Mouse (Mus musculus) right cerebral cortex, postnatal 25 days (tissue): ENCODE data around the gene Pitx2.

Source experiments
- DNase-seq: peaks from one replicate; pipeline ENCODE4 v3.0.0; 2022

The Pitx2 gene

DNA sequence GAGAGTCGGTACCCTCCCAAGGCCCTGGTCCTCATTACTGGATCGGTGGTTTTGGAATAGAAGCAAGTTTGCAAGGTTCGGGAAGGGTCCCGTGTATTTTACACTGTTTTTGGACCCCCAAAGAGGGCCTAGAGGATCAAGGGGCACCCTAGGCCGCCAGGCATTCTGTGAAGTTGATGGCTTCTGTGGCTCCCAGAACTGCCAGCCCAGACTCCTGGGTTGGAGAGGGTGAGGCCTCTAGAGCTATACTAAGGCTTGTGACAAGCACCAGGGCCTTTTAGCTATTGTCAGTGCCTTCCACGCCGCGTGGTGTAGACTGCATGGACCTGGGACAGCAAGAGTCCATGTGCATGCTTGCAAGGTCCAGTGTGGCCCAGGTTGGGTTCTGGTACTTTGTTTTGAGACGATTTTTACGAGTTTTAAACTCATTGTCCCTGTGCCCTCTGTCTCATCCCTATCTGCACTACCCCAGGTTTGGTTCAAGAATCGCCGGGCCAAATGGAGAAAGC, 18.2 kb downstream of the Pitx2 start:
- no peak for DNase-seq

DNA sequence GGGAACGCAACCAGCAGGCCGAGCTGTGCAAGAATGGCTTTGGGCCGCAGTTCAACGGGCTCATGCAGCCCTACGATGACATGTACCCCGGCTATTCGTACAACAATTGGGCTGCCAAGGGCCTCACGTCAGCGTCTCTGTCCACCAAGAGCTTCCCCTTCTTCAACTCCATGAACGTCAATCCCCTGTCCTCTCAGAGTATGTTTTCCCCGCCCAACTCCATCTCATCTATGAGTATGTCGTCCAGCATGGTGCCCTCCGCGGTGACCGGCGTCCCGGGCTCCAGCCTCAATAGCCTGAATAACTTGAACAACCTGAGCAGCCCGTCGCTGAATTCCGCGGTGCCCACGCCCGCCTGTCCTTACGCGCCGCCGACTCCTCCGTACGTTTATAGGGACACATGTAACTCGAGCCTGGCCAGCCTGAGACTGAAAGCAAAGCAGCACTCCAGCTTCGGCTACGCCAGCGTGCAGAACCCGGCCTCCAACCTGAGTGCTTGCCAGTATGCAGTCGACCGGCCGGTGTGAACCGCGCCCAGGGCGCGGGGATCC, 18.8 kb downstream of the Pitx2 start:
- no peak for DNase-seq

DNA sequence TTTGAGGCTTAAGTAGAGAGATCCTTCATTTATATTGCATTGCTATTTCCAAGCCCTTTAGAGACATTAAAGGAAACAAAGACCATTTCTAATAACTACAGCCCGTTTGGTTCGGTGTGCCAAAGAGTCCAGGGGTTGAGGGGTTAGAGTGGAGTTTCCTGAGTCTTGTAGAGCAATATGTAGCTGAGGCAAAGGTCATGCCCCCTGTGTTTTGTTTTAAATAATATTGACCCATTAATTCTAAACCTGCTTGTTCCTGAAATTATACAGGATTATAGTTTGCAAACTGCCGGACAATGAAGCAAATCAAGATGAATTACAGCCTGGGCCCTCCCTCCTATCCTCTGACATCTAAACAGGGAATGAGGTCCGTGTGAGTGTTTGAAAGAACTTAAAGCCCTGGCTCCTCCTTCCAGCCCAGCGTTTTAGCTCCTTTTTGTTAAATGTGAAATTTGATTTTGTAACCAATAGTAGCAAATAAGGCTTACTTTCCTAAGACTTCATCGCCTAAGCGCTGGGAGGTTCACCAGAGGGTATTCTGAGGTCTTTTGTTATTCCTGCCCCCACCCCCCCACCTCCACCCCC, 20.5 kb downstream of the Pitx2 start:
- DNase-seq, result no peak

DNA sequence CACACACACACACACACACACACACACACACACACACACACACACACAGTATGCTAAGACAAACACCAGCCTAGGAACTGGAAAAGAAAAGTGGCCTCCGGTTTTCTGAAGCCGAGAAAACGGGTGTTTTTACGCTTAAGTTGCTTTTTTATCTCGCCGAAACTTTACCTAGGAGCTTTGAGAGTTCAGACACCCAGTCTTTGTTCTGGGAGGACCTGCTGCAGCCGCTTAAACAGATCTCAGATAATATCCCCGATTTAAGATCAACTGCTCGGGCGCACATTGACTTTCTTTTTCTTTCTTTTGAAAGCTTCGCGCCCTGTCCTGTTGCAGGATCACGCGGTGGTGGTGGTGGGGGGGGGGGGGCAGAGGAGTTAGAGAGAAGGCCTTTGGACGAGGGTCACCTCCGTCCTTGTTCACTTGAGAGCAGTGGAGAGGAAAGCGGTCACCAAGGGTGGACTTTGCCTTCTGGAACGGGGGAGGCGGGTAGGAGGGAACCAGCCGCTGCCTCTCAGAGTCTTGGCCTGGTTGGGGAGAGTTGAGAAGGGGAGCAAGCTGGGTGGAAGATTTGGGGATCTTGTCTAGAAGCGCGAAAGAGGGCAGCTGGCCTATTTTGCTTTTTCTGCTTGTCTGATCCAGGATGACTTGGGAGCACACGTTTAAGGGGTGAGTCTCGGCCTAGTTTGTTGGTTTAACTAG, 21.2 kb downstream of the Pitx2 start:
- DNase-seq, result no peak

DNA sequence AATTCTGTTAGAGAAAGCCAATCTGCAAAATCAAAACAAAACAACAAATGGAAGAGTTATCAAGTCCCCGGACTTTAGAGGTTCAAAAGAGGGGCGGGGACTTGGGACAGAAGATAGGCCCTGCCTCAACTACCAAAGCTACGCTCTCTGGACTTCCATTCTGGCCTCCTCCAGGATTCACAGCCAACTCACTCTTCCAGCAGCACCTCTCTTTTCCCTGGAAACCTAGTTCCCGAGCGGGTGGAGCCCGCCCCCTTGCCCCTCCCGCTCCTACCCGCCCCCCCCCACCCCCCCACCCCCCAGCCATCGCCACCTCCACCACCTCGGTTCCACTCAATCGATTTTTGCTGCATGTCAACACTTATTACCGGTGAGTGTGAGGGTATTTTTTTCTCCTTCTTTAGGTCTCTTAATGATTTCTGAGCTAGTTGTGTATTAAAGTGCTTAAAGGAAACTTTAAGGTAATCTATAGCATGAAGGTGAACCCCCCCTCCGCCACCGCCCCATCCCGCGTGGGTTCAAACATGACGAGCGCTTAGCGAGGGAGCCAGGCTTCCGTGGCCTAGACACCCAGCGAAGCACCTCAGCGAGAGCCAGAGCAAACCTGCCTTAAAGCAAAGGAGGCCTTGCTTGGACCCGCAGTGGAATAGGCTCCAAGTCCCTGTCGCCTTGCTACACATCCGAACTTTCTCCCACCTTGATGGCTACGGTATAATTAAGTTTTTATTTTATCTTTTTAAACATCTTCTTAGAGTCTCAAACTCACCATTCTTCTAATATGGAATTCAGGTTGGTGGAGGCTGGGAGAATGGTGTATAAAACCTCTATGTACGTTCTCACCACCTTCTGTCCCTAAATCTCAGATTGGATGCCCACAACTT, 21.9 kb downstream of the Pitx2 start:
- no peak for DNase-seq

DNA sequence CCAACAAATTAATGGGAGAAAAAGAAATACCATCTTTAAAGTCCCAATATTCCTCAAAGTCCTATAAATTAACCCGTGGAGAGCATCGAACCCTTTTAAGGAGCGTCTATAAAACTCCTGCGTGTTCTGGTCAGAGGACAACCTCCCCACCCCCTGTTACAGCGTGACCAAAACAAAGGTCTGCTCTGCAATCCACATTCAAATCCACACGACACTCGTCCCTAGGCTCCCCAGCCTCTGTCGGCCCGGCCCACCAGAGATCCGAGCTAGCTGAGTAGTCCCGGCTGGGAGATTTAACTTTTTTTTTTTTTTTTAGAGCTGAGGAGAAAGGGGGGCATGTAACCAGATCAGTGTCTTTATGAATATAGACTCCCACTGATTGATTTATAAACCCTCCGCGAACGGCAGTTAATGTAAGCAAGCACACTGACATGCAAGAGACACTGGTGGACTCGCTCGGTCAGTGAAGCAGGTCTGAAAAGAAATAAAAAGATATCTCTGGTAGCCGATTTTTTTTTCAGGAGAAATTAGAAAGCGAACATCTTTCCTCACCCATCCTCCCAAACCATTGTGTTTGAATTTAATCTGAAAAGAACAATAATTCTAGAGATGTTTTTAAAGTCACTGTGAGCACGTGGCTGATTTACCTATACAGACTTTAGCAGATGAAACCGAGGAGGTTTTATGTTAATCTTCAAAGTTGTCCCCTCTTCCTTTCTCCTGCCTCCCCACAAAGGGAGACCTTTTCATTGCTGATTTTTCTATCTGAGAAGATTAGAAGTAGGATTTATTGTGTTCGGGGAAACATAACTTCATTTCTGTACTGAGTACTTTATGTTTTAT, 23.0 kb downstream of the Pitx2 start:
- DNase-seq, result no peak

DNA sequence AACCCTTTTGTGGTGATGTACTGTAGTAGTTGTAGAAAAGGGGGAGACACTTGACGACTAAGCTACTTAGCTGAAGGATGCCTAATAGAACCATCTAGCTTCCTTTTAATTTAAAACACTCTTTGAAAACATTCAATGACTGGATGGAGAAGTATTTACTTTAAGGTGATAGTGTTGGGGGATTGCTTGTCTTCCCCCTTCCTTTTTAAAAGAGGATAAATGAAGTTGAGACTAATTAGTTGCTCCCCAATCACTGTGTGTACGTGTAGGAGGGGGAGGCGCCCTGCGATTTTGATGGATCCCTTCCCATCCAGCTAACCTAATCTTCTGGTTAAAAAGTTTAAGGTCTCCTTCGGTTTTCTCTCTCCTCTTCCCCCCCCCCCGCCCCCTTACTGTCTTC, 23.7 kb downstream of the Pitx2 start:
- no peak for DNase-seq

DNA sequence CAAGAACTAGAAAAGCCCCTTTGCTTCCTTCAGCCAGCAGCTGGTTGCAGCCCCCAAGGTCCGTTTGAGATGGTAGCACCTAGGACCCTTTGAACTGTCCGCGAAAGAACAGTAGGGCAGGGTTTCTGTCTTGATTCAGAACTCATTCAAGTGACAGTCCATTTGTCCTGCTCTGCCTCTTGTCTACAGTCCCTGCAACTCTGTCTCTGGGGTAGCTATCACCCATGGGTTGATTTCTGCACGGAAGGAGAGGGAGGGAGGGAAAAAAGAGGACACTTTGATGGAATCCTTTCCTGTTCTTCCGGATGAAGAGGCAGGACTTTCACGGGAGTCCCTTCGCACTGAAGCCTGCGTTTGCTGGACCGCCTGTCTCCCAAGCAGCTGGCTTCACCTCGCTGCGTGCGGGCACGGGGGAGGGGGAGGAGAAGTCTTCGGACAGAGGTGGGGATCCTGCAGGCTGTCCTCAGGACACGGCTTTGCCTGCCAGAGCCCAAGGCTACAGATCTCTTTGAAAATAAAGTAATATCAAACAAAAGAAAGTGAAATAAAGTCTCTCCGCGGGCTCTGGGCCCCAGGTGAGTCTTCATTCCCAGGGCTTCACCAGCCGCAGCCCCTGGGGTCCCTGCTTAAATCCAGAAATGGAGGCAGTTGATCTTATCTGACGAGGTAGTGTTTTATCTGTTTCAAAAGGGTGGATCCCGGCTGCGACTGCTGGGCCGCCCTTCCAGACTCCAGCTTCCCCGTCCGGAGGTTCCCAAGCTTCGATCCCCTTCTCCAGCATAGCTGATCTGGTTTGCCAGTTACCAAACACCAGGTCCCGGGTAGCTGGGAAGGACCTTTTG, 24.5 kb downstream of the Pitx2 start:
- DNase-seq, result no peak

DNA sequence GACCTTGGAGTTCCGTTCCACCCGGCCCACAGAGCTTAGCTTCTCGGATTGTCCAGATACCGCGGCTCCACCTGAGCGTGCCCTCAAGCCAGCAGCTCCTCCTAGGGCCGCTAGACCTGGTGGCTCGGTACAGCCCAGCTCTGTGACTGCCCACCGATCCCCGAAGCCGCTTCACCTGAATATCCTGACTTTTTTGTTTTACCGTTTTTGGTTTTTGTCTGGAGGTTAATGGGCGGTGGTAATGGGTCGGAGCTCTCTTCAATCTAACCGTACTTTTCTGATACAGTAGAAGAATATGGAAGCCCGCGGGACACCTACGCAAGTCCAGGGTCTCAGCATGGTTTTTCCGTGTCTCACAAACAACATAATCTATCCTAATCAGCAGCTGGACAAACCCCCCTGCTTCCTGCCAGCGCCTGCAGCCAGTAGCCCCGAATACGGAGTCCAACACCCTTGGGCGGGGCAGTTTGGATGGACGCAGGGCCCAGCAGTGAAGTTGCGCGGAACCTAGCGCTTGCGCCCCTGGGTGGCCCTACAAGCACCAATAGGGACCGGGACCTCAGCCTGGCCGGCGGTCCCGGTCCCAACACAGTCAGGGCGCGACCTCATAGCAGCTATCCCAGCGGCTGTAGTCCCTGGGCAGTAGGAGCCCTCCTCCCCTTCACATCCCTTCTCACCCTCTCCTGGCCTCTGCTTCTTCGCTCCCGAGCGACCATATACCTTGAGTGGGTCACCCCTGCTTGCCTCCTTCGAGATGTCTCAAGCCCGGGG, 25.3 kb downstream of the Pitx2 start:
- DNase-seq, result no peak

DNA sequence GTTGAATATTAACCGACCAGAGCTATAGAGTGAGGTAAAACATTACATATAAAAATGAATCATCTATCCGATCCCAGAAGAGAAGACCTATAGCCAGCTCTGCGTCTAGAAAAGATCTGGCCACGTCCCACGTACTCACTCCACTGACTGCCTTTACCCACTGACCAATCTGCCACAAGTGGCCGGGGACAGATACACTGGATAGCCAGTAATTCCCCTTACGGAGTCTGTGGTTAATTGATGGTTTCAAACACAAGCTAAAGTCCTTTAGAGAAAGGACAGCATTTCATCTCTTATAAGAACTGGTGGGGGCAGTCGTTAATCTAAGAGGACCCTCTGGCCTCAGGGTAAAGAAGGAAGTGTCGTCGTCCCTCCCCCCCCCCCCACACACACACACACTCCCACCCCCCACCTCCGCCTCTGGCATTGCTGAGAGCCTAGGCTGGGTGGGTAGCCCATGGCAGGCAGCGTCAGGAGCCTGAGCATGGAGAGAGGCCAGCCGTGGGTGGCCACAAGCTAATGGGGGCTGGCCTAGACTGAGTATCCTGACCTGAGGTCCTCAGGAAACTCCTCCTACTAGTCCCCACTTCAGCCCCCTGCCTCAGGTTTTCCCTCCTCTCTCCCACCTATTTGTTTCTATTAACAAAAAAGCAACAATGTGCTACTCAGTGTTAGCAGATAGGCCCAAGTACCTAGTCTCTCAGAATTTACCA, 26.1 kb downstream of the Pitx2 start:
- no peak for DNase-seq

DNA sequence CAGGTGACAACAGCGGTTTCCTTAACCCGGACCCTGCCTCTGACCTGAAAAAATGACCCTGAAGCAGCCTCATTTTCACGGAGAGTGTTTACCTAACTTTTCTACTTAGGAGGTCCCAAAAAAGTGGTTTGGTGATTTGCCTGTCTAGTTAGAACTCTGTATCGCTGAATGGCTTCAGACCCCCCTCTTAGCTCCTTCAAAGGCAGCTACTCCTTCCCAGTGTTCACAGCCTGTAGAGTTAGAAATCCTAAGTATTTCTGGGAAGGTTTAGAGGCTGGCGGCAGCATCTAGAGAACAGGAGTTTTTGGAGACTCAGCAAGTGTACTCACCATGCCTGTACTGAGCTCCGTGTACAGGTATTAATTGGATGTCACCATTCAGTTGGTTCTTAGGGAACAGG, 27.0 kb downstream of the Pitx2 start:
- DNase-seq, result no peak

DNA sequence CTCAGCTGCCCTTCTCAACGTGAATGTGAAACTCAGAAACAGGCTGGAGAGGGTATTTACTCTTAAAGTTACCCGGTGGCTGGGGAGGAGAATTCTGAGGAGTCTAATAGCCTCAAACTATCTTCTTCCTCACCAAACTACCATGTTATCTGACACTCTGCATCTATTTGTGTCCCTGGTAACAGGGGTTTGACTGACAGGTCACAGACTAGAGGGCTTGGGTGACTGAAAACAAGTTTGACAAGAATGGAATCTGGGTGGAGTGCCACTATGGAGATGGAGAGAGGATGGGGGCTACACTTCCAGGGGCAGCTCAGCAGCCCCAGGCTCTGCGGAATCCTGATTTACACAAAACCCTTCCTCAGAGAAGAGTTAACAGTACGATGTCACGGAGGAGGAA, 27.7 kb downstream of the Pitx2 start:
- DNase-seq, result no peak

DNA sequence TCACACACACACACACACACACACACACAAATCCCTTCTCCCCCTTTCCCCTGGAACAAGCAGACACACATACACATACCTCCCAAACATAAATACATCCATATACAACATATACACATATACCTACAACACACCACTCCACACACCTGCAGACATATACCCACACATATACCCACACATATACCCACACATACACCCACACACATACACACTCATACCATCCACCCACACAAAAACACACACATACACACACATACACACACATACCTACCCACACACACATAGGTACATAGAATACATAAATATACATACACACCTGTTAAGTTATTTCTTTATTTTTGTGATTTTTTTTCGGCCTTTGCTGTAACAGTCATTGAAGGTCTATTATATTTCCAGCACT, 38.3 kb downstream of the Pitx2 start:
- DNase-seq, result no peak

DNA sequence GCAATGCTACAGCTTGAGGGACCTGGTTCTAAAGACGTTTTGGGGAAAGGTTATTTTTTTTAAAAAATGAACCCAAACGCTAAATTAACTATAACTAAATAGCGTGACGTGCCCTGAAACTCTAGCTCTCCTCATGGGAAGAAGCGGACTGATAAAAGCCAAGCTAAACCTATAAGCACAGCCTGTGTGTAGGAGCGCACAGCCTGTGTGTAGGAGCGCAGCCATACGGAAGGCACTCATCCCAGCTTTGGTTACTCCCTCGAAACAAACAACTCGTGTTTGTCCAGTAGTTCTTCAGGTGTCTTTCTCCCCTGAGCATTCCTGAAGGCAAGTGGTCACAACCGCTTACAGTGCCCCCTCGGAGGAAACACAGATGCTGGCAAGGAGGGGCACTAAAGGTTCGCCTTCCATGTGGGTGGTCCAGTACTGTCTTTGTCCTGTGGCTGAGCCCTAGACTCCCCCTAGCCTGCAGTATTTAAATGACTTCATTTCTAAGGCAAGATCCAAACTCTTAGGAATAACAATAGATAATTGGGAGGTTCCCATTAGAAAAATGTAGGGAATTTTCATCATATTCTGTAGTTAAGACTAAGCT, 39.1 kb downstream of the Pitx2 start:
- no peak for DNase-seq

DNA sequence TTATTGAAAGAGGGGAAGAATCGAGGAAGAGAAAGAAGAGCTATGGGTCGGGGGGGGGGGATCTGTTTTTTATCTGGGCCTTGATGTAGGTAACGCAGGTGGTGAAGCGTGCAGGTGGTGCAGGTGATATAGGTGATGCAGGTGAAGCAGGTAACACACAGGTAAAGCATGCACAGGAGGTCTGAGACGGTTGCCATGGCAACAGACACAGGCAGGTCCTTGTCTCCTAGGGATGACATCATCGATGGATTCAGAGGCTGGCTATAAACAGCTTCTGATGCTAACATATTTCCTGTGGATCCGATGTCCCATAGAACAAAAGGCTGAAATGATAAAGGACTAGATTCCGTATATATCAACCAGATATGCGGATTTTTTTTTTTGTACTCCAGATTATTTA, 51.3 kb downstream of the Pitx2 start:
- no peak for DNase-seq

DNA sequence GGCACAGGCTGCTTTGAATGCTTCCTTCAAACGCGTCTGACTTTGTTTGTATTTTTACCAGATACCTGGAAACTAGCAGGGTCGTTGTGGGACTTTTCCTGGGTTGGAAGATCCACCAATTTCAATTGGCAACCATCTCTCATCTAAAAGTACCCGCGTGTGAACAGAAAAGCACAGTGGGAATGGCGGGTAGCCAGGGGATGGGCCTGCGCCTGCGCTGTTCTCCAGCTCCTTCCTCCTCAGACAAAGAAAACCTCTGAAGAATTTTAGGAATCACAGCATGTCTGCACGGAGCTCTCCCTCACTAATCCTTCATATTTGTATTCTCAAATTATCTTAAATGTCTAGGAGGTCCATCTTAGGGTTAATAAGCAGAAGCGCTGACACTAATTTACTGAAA, 54.6 kb downstream of the Pitx2 start:
- DNase-seq, result peak; percentile 15

DNA sequence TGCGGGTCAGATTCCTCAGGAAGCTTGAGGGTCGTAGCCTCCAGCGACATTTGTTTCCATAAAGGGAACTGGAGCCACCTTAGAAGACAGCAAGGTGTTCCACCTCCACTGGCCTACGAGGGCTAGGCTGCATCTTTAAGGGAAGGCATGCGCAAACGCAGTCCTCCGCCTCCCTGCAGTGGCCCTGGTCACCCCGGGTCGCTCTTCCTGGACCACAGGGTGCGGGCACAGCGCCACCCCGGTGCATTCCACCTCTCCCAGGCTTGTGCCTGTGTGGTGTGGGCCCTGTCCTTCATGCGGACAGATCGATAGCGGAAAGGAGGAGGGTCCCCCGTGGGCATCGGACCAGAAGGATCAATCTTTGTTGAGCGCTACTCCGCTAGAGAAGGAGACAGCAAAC, 56.6 kb downstream of the Pitx2 start:
- DNase-seq, result no peak

DNA sequence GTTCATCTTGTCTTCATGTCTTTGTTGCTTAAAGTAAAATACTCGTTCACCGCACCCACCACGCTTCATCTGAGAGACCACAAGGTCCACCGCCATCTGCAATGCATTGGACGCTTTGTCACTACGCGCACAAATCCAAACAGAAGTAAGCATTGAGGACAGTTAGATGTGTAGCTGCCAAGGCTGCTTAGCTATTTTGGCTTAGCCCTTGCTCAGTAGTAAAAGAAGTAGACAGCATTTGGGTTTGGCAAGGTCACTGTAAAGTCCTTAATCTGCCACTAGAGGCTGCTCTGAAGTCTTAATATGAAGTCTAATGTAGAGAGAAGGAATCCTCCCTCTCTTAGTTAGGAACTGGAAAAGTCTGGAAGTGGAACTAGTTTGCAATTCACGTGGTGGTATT, 57.1 kb downstream of the Pitx2 start:
- no peak for DNase-seq

DNA sequence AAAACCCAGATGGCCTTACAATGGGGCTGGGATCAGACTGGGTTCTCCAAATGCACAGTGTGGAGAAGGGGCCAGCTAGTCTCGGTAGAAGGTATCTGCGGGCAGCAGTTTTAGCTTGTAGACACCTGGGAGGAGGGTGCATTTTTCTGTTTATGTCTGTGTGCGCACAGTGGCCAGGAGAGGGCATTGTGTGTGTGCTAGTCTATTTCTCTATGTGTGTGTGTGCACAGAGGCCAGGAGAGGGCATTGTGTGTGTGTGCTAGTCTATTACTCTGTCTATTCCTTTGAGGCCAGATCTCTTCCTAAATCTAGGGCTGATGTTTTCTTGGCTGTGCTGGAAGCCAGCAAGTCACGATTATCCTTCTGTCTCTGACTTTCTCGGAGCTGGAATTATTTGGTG, 58.8 kb downstream of the Pitx2 start:
- no peak for DNase-seq
